Mouse (Mus musculus): ENCODE results near the gene Zic5.

Zic5 gene

GRCm38 (mm10) chr14:122479461-122480109 is 14.1 kb upstream of the Zic5 start:
- no peak for DNase-seq

- DNase-seq: no peak
Observed at GRCm38 (mm10) chr14:122478574-122479011, 13.1 kb upstream of the Zic5 start.

- no peak for DNase-seq
Observed at GRCm38 (mm10) chr14:122477971-122478573, 12.6 kb upstream of the Zic5 start.

GRCm38 (mm10) chr14:122477261-122477671 is 11.8 kb upstream of the Zic5 start:
- no peak for DNase-seq

- DNase-seq: no peak
Observed at GRCm38 (mm10) chr14:122476822-122477215, 11.3 kb upstream of the Zic5 start.

GRCm38 (mm10) chr14:122476041-122476821 is 10.8 kb upstream of the Zic5 start:
- no peak for DNase-seq

GRCm38 (mm10) chr14:122475557-122476040 is 10.1 kb upstream of the Zic5 start:
- no peak for DNase-seq

GRCm38 (mm10) chr14:122474891-122475556 is 9.5 kb upstream of the Zic5 start, which contains the start of gene Zic2:
Gene Zic2 (plus strand): TSS chr14:122475435.
- DNase-seq: no peak

GRCm38 (mm10) chr14:122474041-122474890 is 8.8 kb upstream of the Zic5 start:
- no peak for DNase-seq

- no peak for DNase-seq
Observed at GRCm38 (mm10) chr14:122473211-122473751, 7.8 kb upstream of the Zic5 start.

GRCm38 (mm10) chr14:122472647-122473046 is 7.2 kb upstream of the Zic5 start:
- DNase-seq: no peak

GRCm38 (mm10) chr14:122472161-122472560 is 6.7 kb upstream of the Zic5 start:
- no peak for DNase-seq

GRCm38 (mm10) chr14:122471449-122472085 is 6.1 kb upstream of the Zic5 start:
- no peak for DNase-seq

- DNase-seq: no peak
Observed at GRCm38 (mm10) chr14:122468971-122469755, 3.7 kb upstream of the Zic5 start.

GRCm38 (mm10) chr14:122467926-122468841 is 2.7 kb upstream of the Zic5 start:
- DNase-seq: no peak

GRCm38 (mm10) chr14:122466756-122467362 is 1.4 kb upstream of the Zic5 start:
- DNase-seq: no peak

GRCm38 (mm10) chr14:122465931-122466490 is 534 bp upstream of the Zic5 start:
- DNase-seq: no peak

GRCm38 (mm10) chr14:122464351-122464762 is 1.1 kb downstream of the Zic5 start:
- no peak for DNase-seq
